Mouse (Mus musculus) forebrain, embryonic 10.5 days (tissue): ENCODE measurements around the gene Akap5. TPM values are rescaled to one million over a fixed set of nuclear protein-coding genes. Genes with fewer than 3 reads are reported as not detected.
A peak's percentile ranks its signal among the peaks of the same experiment; 100 is the strongest.

Experiments used
- DNase-seq: peaks from one replicate; pipeline ENCODE4 v3.0.0-alpha.2; 2017; ENCODE audit warnings: low spot score; ENCODE audit errors: extremely low spot score
- H3K27ac ChIP-seq: fragments of 300-500 bp; sonication (generic); 2 replicates; pipeline ENCODE4 v1.5.1; 2016; ENCODE audit warnings: mild to moderate bottlenecking
- H3K27me3 ChIP-seq: fragments of 300-500 bp; sonication (generic); 2 replicates; pipeline ENCODE4 v1.6.1; 2016; ENCODE audit warnings: mild to moderate bottlenecking; ENCODE audit not compliant: poor library complexity, severe bottlenecking
- H3K36me3 ChIP-seq: fragments of 300-500 bp; sonication (generic); replicated peaks from 2 replicates; pipeline ENCODE4 v1.6.1; 2016; ENCODE audit warnings: mild to moderate bottlenecking, moderate library complexity
- H3K4me1 ChIP-seq: fragments of 300-500 bp; sonication (generic); 2 replicates; pipeline ENCODE4 v1.6.1; 2016
- H3K4me3 ChIP-seq: fragments of 300-500 bp; sonication (generic); 2 replicates; pipeline ENCODE4 v1.5.1; 2016; ENCODE audit warnings: mild to moderate bottlenecking, moderate library complexity
- H3K9me3 ChIP-seq: fragments of 300-500 bp; sonication (generic); 2 replicates; pipeline ENCODE4 v1.6.1; 2016; ENCODE audit warnings: mild to moderate bottlenecking, moderate library complexity
- WGBS: fragments of 180-500 bp; shearing (Covaris S2); methylation state at CpG from one replicate; pipeline ENCODE4 v1.1.7; 2016; 5-methylcytosine and 5-hydroxymethylcytosine counted together
- polyA plus RNA-seq: library from polyadenylated mRNA; unstranded; fragments of >200 nt; fragmentation: Nextera tagmentation; extraction: Ambion mirVana; gene quantifications from 2 replicates; pipeline ENCODE4 v1.2.1, GENCODE M21; 2016

Akap5 gene
- polyA plus RNA-seq, 1 experiment from 2014 or later = 3.1 TPM

GRCm38 (mm10) chr12:76318282-76319212, 6.1 kb upstream of the Akap5 start:
- 80% methylated on average over 9 of the region's 9 CpGs for WGBS
- H3K27ac ChIP-seq = peak overlapping the region; percentile 68
- DNase-seq = no peak
- H3K27me3 ChIP-seq = no peaks in the 10 kb centered on the region
- H3K36me3 ChIP-seq = peaks cover 77% of the 10 kb centered on the region
- H3K9me3 ChIP-seq = no peaks in the 10 kb centered on the region
- H3K4me3 ChIP-seq = no peak overlapping the region
- no peaks in the 10 kb centered on the region for H3K4me1 ChIP-seq

DNA sequence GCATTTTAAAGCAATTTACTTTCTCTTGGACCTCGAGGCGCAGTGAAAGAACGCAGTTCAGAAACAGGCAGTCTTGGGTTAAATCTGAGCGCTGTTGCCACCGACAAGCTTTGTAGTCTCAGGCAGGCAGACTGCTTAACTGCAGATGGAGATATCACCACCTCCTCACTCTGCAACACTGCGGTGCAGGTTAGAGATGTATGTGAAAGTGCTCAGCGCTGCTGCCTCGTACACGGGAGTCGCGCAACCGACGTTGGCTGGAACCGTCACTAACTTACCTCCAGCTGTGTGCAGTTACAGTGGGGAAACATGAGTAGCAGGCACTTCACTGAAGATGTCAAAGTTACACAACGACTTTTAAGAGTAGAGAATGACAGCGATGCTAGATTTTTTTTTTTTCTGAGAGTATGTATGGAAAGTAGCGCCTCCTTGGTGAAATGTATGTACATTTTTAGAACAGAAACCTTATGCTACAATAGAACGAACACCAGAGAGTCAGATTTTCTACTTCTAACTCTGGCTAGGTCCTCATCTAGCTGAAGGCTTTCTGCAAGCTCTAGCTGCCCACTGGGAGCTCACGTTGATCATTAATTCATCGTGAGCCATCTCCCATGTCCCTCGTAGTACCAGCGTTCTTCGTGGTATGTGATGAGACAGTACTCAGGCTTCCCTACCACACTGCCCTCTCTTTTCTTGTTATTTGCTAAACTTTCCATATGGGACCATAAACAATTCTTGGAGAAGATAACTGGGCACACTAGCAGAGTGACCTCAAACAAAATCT, 1.9 kb downstream of the Akap5 start:
- no peaks in the 10 kb centered on the region for H3K9me3 ChIP-seq
- WGBS = 94% methylated on average over 23 of the region's 23 CpGs
- DNase-seq = no peak
- H3K4me1 ChIP-seq = peaks cover 14% of the 10 kb centered on the region
- H3K36me3 ChIP-seq = peaks cover 13% of the 10 kb centered on the region
- H3K27ac ChIP-seq = no peak overlapping the region
- H3K27me3 ChIP-seq = peaks cover 20% of the 10 kb centered on the region
- H3K4me3 ChIP-seq = no peak overlapping the region

DNA sequence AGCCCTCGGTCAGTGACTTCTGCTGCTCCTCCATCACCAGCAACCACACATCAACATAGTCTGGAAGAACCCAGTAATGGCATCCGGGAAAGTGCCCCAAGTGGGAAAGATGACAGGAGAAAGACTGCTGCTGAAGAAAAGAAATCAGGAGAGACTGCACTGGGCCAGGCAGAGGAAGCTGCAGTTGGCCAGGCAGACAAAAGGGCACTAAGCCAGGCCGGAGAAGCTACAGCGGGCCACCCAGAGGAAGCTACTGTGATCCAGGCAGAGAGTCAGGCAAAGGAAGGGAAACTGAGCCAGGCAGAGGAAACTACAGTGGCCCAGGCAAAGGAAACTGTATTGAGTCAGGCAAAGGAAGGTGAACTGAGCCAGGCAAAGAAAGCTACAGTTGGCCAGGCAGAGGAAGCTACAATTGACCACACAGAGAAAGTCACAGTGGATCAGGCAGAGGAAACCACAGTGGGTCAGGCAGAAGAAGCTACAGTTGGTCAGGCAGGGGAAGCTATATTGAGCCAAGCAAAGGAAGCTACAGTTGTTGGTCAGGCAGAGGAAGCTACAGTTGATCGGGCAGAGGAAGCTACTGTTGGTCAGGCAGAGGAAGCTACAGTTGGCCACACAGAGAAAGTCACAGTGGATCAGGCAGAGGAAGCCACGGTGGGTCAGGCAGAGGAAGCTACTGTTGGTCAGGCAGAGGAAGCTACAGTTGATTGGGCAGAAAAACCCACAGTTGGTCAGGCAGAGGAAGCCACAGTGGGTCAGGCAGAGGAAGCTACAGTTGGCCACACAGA, 4.1 kb downstream of the Akap5 start:
- Histone ChIP-seq H3K36me3 (peaks cover 12% of the 10 kb centered on the region), H3K27me3 (peaks cover 20% of the 10 kb centered on the region), H3K27ac (no peak overlapping the region), H3K9me3 (no peaks in the 10 kb centered on the region), H3K4me1 (peaks cover 14% of the 10 kb centered on the region), H3K4me3 (no peak overlapping the region)
- WGBS = 89% methylated on average over 6 of the region's 6 CpGs
- no peak for DNase-seq

DNA sequence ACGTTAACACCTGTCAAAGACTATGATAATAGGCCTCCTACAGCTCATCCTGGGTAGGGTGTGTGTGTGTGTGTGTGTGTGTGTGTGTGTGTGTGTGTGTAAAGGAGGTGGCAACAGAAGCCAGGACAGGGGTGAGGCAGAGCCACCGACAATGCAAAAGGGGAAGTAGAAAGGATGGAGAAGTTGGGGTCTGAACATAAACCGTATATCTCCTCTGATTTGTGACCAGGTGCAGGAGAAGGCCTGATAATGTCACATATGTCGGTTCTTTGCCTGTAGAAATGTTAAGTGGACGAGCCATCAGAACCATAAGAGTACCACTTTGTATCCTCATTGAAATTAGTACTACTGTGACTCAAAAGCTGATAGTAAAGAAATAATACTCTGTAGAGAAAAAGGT, 9.0 kb downstream of the Akap5 start:
- DNase-seq = no peak
- 0 out of 2 replicates have a peak, but pooled peaks cover 3% of the 10 kb centered on the region for H3K36me3 ChIP-seq
- H3K27me3 ChIP-seq = no peaks in the 10 kb centered on the region
- H3K4me3 ChIP-seq = no peak overlapping the region
- 95% methylated on average over 5 of the region's 5 CpGs for WGBS
- H3K27ac ChIP-seq = no peak overlapping the region
- H3K4me1 ChIP-seq = no peaks in the 10 kb centered on the region
- H3K9me3 ChIP-seq = no peaks in the 10 kb centered on the region

DNA sequence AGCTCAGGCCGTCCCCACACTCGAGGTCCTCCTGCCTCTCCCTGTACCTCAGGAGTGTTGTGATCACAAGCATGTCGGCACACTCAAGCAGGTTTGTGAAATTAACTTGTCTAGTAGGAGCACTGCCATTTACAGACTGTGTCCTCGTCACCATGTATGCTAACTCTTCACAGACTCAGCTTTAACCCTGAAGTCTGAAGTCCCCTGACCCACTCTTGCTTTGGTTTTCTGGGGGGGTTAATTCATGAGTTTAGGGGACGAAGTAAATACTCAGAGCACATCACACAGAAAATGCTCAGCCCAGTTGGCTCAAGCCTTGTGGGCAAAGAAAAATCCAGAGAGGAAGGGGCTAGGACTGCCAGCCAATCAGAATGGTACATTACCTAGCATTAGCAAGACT, 10.9 kb downstream of the Akap5 start:
- Histone ChIP-seq H3K36me3 (no peaks in the 10 kb centered on the region), H3K27ac (no peak overlapping the region), H3K27me3 (no peaks in the 10 kb centered on the region), H3K4me1 (no peaks in the 10 kb centered on the region), H3K4me3 (no peak overlapping the region), H3K9me3 (no peaks in the 10 kb centered on the region)
- DNase-seq = no peak
- 90% methylated on average over 5 of the region's 5 CpGs for WGBS

DNA sequence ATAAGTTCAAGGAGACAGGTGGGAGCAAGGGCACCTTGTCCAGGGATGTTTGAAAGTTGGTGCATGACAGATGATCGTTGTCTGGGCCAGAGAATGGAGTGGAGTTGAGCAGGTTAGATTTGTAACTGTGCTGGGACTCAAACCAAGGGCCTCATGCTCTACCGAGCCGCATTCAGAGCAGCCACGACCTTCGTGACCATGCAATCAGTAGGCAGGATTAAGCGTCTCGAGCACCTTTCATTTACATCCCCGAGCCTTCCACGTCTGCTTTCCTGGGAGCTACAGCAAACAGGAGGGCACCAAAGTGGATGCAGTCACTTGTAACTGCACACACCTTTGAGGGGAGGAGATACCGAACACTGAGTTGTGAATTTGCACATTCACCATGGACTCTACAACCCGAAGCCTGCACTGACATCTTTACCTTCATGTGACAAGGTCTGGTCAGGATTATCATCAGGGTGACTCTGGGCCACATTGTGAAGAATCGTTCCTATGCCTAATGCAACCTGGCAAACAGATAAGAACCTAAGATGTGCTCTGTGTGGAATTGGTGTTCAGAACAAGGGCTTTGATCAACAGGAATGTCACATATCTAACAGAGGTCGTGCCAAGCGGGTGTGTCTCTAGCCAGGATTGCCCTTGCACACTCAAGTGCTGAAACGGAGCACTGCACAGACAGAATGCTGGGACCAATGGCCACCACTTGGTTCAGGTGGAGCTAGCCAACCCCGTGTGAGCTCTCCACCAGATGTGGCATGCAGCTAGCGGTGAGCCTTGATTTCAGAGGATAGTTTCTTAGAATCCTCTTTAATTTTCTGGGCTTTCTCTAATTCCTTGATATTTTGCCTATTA, 11.6 kb downstream of the Akap5 start:
- WGBS = 87% methylated on average over 17 of the region's 17 CpGs
- no peaks in the 10 kb centered on the region for H3K27me3 ChIP-seq
- H3K4me1 ChIP-seq = no peaks in the 10 kb centered on the region
- H3K4me3 ChIP-seq = no peak overlapping the region
- no peaks in the 10 kb centered on the region for H3K9me3 ChIP-seq
- DNase-seq = no peak
- H3K36me3 ChIP-seq = no peaks in the 10 kb centered on the region
- H3K27ac ChIP-seq = no peak overlapping the region

- H3K36me3 ChIP-seq = peaks cover 18% of the 10 kb centered on the region
- H3K9me3 ChIP-seq = no peaks in the 10 kb centered on the region
- WGBS = 16% methylated on average over 4 of the region's 4 CpGs
- H3K27ac ChIP-seq = no peak overlapping the region
- peak; percentile 37 for DNase-seq
- H3K27me3 ChIP-seq = no peaks in the 10 kb centered on the region
- H3K4me3 ChIP-seq = no peak overlapping the region
- no peaks in the 10 kb centered on the region for H3K4me1 ChIP-seq
These were observed 16.4 kb downstream of the Akap5 start for GRCm38 (mm10) chr12:76341080-76341479.

DNA sequence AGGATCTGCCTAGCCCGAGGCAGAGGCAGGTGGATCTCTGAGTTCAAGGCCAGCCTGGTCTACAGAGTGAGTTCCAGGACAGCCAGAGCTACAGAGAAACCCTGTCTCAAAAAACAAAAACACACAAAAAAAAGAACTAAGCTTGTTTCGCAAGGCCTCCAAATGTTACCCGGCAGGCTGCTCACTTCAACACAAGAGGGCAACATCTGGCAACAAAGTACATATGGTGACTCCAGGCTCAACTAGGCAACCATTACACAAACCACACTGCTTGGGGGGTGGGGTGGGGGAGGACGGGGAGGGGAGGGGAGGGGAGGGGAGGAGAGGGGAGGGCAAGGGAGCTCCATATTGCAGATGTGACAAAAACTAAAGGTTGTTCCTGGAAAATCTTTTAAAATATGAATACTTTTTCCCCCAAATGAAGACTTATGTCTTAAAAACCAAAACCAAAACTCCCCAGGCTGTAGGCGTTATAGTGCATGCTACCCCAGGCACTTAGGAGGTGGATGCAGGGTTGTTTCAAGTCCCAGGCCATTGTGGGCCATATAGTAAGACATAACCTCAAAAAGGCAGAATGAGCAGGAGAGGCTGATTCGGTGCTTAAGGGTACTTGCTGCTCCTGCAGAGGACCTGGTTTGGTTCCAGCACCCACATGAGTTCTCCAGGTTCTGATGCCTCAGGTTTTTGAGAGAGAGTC, 21.2 kb downstream of the Akap5 start:
- DNase-seq = no peak
- no peak overlapping the region for H3K4me3 ChIP-seq
- WGBS = 90% methylated on average over 5 of the region's 6 CpGs
- no peak overlapping the region for H3K27ac ChIP-seq
- H3K4me1 ChIP-seq = no peaks in the 10 kb centered on the region
- peaks cover 63% of the 10 kb centered on the region for H3K36me3 ChIP-seq
- H3K27me3 ChIP-seq = no peaks in the 10 kb centered on the region
- H3K9me3 ChIP-seq = no peaks in the 10 kb centered on the region

- peaks cover 79% of the 10 kb centered on the region for H3K36me3 ChIP-seq
- H3K27ac ChIP-seq = no peak overlapping the region
- WGBS = 93% methylated on average over 8 of the region's 8 CpGs
- no peaks in the 10 kb centered on the region for H3K27me3 ChIP-seq
- no peaks in the 10 kb centered on the region for H3K9me3 ChIP-seq
- no peaks in the 10 kb centered on the region for H3K4me1 ChIP-seq
- DNase-seq = no peak
- H3K4me3 ChIP-seq = no peak overlapping the region
These were observed 25.1 kb downstream of the Akap5 start for GRCm38 (mm10) chr12:76349680-76350220.

DNA sequence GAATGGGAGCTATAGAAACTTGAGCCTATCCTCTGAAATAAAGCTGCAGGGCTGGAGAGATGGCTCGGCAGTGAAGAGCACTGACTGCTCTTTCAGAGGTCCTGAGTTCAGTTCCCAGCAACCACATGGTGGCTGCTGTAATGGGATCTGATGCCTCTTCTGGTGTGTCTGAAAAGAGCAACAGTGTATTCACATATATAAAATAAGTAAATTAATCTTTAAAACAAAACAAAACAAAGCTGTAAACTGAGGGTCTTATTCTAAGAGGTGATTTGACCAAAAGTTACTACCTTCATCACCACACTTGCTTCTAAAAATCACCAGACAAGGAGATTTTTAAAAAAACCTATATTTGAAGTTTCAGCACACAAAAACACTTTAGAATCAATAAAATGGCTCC, 36.2 kb downstream of the Akap5 start:
- H3K9me3 ChIP-seq = no peaks in the 10 kb centered on the region
- H3K36me3 ChIP-seq = peaks cover 27% of the 10 kb centered on the region
- H3K27ac ChIP-seq = no peak overlapping the region
- H3K27me3 ChIP-seq = no peaks in the 10 kb centered on the region
- 45% methylated on average over 1 of the region's 1 CpGs for WGBS
- H3K4me1 ChIP-seq = peaks cover 6% of the 10 kb centered on the region; the same call in 1 of the 2 replicates
- H3K4me3 ChIP-seq = no peak overlapping the region
- no peak for DNase-seq
